Mouse (Mus musculus): ENCODE results near the gene Kif13a. TPM values are rescaled to one million over a fixed set of nuclear protein-coding genes. Genes with fewer than 3 reads are reported as not detected.

Kif13a gene
- total and polyA plus RNA-seq, 3 experiments = 1.2 to 1.7 TPM; not detected in 1

- no peaks in the 10 kb centered on the region for H3K79me2 ChIP-seq (ENCODE audit: control insufficient read depth, insufficient read depth, low read length, poor library complexity)
- no peaks in the 10 kb centered on the region for H3K9me3 ChIP-seq (replicated peaks; ENCODE audit: insufficient read depth, low read length)
- DNase-seq (ENCODE audit: low read depth, low spot score) = no peak
- no peaks in the 10 kb centered on the region for H3K36me3 ChIP-seq (ENCODE audit: control insufficient read depth in 1 of 2, insufficient read depth in 2 of 2, low read length in 2 of 2)
- no peak overlapping the region for H3K9ac ChIP-seq (ENCODE audit: control insufficient read depth, low read depth, low read length, poor library complexity, severe bottlenecking)
- TF ChIP-seq CTCF (IDR thresholded peaks at IDR 0.05 in 2 of 3, conservative IDR thresholded peaks at IDR 0.05 in 1 of 3; ENCODE audit: control insufficient read depth in 1 of 3, insufficient read depth in 1 of 3, low read depth in 2 of 3, low read length in 3 of 3, poor library complexity in 1 of 3, severe bottlenecking in 1 of 3) (no peak), SIN3A (IDR thresholded peaks at IDR 0.05; ENCODE audit: low read length) (no peak), NRF1 (IDR thresholded peaks at IDR 0.05; ENCODE audit: insufficient read depth, low read depth, low read length, poor library complexity, severe bottlenecking) (no peak), MYC (IDR thresholded peaks at IDR 0.05; ENCODE audit: low read depth, low read length) (no peak), ZKSCAN1 (IDR thresholded peaks at IDR 0.05; ENCODE audit: low read depth, low read length) (no peak)
- no peaks in the 10 kb centered on the region for H3K27me3 ChIP-seq (ENCODE audit: control insufficient read depth in 1 of 2, insufficient read depth in 2 of 2, low read length in 2 of 2)
- H3K27ac ChIP-seq (ENCODE audit: control insufficient read depth, low read depth, low read length) = no peak overlapping the region
- H3K4me3 ChIP-seq (ENCODE audit: control insufficient read depth in 1 of 2, insufficient read depth in 1 of 2, low read depth in 2 of 2, low read length in 2 of 2) = no peak overlapping the region
- no peaks in the 10 kb centered on the region for H3K4me1 ChIP-seq (ENCODE audit: control insufficient read depth in 1 of 2, insufficient read depth in 2 of 2, low read length in 2 of 2)
These were observed 1.3 kb downstream of the Kif13a start for GRCm38 (mm10) chr13:46928404-46928803.

- Histone ChIP-seq H3K27me3 (ENCODE audit: control insufficient read depth in 1 of 2, insufficient read depth in 2 of 2, low read length in 2 of 2) (no peaks in the 10 kb centered on the region), H3K4me3 (ENCODE audit: control insufficient read depth in 1 of 2, insufficient read depth in 1 of 2, low read depth in 2 of 2, low read length in 2 of 2) (no peak overlapping the region), H3K79me2 (ENCODE audit: control insufficient read depth, insufficient read depth, low read length, poor library complexity) (no peaks in the 10 kb centered on the region), H3K36me3 (ENCODE audit: control insufficient read depth in 1 of 2, insufficient read depth in 2 of 2, low read length in 2 of 2) (no peaks in the 10 kb centered on the region), H3K9me3 (replicated peaks; ENCODE audit: insufficient read depth, low read length) (no peaks in the 10 kb centered on the region), H3K9ac (ENCODE audit: control insufficient read depth, low read depth, low read length, poor library complexity, severe bottlenecking) (no peak overlapping the region), H3K4me1 (ENCODE audit: control insufficient read depth in 1 of 2, insufficient read depth in 2 of 2, low read length in 2 of 2) (no peaks in the 10 kb centered on the region), H3K27ac (ENCODE audit: control insufficient read depth, low read depth, low read length) (no peak overlapping the region)
- no peak for TF ChIP-seq GABPA (IDR thresholded peaks at IDR 0.05; ENCODE audit: low read depth, low read length)
- no peak for TF ChIP-seq USF2 (IDR thresholded peaks at IDR 0.05; ENCODE audit: borderline replicate concordance in 1 of 2, insufficient read depth in 1 of 2, low read depth in 1 of 2, low read length in 2 of 2)
- TF ChIP-seq MAZ (IDR thresholded peaks at IDR 0.05; ENCODE audit: low read depth, low read length) = no peak
- TF ChIP-seq ETS1 (IDR thresholded peaks at IDR 0.05; ENCODE audit: low read depth, low read length) = no peak
- no peak for TF ChIP-seq NRF1 (IDR thresholded peaks at IDR 0.05; ENCODE audit: insufficient read depth, low read depth, low read length, poor library complexity, severe bottlenecking)
- no peak for TF ChIP-seq BHLHE40 (IDR thresholded peaks at IDR 0.05; ENCODE audit: borderline replicate concordance, low read depth, low read length)
- TF ChIP-seq ZKSCAN1 (IDR thresholded peaks at IDR 0.05; ENCODE audit: low read depth, low read length) = no peak
- no peak for TF ChIP-seq ZNF384 (IDR thresholded peaks at IDR 0.05; ENCODE audit: low read depth, low read length)
- TF ChIP-seq MYB (IDR thresholded peaks at IDR 0.05; ENCODE audit: low read depth, low read length) = no peak
- no peak for TF ChIP-seq MYC (IDR thresholded peaks at IDR 0.05; ENCODE audit: low read depth, low read length)
- TF ChIP-seq MAX (IDR thresholded peaks at IDR 0.05; ENCODE audit: low read length) = no peak
- no peak for TF ChIP-seq RCOR1 (IDR thresholded peaks at IDR 0.05; ENCODE audit: low read depth, low read length)
- no peak for DNase-seq (ENCODE audit: low read depth, low spot score)
These were observed 4.0 kb downstream of the Kif13a start for GRCm38 (mm10) chr13:46925671-46926070.

- no peak for TF ChIP-seq CHD1 (IDR thresholded peaks at IDR 0.05; ENCODE audit: low read depth, low read length)
- TF ChIP-seq SMC3 (IDR thresholded peaks at IDR 0.05; ENCODE audit: low read depth, low read length) = no peak
- TF ChIP-seq MYC (IDR thresholded peaks at IDR 0.05; ENCODE audit: low read depth, low read length) = no peak
- TF ChIP-seq RAD21 (IDR thresholded peaks at IDR 0.05; ENCODE audit: low read depth, low read length) = no peak
- no peak for TF ChIP-seq TCF12 (IDR thresholded peaks at IDR 0.05; ENCODE audit: low read depth, low read length)
- Histone ChIP-seq H3K9ac (ENCODE audit: control insufficient read depth, low read depth, low read length, poor library complexity, severe bottlenecking) (no peak overlapping the region), H3K36me3 (ENCODE audit: control insufficient read depth in 1 of 2, insufficient read depth in 2 of 2, low read length in 2 of 2) (no peaks in the 10 kb centered on the region), H3K27me3 (ENCODE audit: control insufficient read depth in 1 of 2, insufficient read depth in 2 of 2, low read length in 2 of 2) (no peaks in the 10 kb centered on the region), H3K4me1 (ENCODE audit: control insufficient read depth in 1 of 2, insufficient read depth in 2 of 2, low read length in 2 of 2) (no peaks in the 10 kb centered on the region), H3K9me3 (replicated peaks; ENCODE audit: insufficient read depth, low read length) (no peaks in the 10 kb centered on the region), H3K4me3 (ENCODE audit: control insufficient read depth in 1 of 2, insufficient read depth in 1 of 2, low read depth in 2 of 2, low read length in 2 of 2) (no peak overlapping the region), H3K27ac (ENCODE audit: control insufficient read depth, low read depth, low read length) (no peak overlapping the region), H3K79me2 (ENCODE audit: control insufficient read depth, insufficient read depth, low read length, poor library complexity) (no peaks in the 10 kb centered on the region)
- DNase-seq (ENCODE audit: low read depth, low spot score) = no peak
These were observed 8.1 kb downstream of the Kif13a start for GRCm38 (mm10) chr13:46921559-46921958.

Measured in MEL (cell line).